Mouse (Mus musculus) heart, postnatal 36 days (tissue): ENCODE results near the gene Cd79b. TPM values are rescaled to one million over a fixed set of nuclear protein-coding genes. Genes with fewer than 3 reads are reported as not detected.
A peak's percentile ranks its signal among the peaks of the same experiment; 100 is the strongest.

ENCODE experiments used
- DNase-seq, 2 experiments: peaks; one replicate each; pipeline ENCODE4 v3.0.0; 2021 to 2022
- intact Hi-C: fragments of 180-260 bp; cut with DNase I; formaldehyde crosslinking; loops from one replicate; pipeline ENCODE4 v1.15.1; 2025
- total RNA-seq, 2 experiments: library from RNA; stranded (reverse); gene quantifications; 2 replicates each; pipeline ENCODE4 v1.2.3; 2021

Cd79b gene
- total RNA-seq, 2 experiments from 2014 or later, result 1.9 to 3.0 TPM

DNA sequence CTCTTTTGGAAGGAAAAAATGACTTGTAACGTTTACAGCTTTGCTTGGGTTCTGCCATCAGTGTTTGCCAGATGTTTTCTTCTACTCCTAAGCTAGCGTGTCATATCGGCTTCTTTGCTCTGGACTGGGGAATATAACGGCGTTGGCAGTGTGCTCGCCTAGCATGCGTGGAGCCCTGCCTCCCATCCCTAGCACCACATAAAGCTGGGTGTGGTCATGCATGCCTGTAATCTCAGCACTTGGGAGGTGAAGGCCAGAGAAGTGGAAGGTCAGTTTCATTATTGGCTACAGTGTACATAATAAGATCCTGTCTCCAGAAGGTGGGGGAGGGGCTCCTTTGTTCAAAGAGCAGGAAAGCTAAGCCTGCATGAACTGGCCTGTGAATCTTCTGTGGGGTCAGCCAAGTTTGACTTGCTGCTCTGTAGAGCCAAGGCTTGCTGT lies 39.6 kb downstream of the Cd79b start:
- DNase-seq, result no peak
- intact Hi-C loops, result loop anchor here (10.0 kb wide), 1 partner anchor 340 kb away; the partner anchor contains the start of gene Tex2

DNA sequence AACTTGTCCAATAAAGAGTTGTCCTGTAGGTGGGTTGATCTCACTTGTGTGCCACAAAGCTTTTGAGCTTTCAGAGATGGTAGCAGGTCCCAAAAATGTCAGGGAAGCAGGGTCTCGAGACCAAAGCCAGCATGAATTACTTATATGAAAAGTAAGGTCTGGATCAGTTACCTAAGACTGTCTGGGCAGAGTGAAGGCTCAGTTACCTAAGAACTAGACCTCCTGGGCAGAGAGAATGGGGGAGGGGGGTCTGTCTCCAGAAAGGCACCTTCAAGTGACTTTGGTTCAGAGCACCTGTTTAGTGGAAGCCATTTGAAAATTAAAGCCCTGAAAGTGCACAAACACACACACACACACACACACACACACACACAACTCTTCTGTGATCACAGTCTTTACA lies 40.2 kb downstream of the Cd79b start:
- no peak for DNase-seq
- intact Hi-C loops, result loop anchor here (10.0 kb wide), 1 partner anchor 340 kb away; the partner anchor contains the start of gene Tex2

DNA sequence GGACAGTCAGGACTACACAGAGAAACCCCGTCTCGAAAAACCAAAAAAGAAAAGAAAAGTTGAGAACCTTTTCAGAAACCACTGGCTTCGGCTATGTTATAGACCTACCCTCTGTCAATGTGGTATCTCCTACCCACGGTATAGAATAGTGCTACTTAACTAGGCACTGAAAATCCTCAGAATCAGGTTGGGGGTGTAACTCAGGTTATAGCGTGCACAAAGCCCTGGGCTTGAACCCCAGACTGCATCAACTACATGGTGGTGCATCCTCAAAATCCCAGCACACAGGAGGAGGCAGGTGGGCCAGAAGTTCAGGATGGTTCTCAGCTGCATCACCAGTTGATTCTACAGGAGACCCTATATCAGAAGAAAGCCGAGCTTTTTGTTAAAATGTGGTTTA lies 40.8 kb downstream of the Cd79b start:
- intact Hi-C loops, result loop anchor here (2.0 to 10.0 kb wide), 2 partner anchors 57 to 341 kb away; partner anchors contain the start of genes Ccdc47, Ddx42 and Tex2
- DNase-seq, result no peak

DNA sequence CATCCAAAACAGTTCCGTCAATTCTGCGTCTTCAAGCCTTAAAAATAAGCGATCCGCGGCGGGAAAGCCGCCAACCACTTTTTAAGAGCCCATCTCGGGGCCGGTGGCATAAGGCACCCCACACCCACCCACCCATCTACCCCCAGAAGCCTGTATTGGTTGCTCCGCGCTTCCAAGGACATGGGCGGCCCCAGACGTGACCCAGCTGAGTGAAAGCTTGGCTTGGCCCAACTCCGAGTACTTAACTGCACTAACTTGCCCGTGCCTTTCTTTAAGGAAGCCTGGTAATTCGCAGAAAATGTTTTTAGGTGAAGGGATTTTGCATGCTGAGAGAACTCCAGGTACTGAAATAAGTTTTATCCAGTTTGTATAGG lies 41.3 kb downstream of the Cd79b start:
- intact Hi-C loops, result loop anchor here (2.0 to 10.0 kb wide), 2 partner anchors 56 to 342 kb away; partner anchors contain the start of genes Ccdc47, Ddx42 and Tex2
- DNase-seq, result no peak

DNA sequence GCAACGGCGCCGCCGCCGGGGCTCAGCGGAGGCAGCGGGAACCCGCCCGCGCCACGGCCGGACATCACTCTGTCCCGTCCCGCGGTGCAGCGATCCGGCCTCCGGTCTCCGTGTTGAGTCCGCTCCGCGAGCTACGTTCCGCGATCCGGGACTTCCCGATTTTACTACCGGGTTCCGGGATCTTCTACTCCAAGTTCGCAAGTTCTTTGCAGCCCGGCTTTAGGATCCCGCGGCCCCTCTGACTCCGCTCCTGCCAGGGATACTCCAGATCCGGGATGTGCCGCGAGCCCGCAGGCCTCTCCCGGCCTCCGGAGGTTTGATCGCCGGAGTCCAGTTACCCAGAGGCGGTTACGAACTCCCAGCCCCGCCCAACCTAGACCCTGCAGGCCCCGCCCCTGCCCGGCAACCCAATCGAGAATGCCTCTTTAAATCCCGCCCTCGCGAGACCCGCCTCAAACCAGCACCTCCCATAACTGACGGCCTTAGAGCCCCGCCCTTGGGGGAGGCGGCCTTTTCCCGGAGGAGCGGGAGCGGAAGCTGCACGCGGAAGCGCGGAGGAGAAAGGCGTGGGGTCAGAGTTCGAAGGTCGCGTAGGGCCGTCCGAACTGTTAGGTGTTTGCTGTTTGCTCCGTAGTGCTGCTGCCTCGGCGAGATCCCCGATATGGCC lies 41.8 kb downstream of the Cd79b start, which contains the start of gene Smarcd2:
Gene Smarcd2 (minus strand): TSS at position 329 of the 667 bp plus-strand sequence.
- peak; percentile 99 for DNase-seq

DNA sequence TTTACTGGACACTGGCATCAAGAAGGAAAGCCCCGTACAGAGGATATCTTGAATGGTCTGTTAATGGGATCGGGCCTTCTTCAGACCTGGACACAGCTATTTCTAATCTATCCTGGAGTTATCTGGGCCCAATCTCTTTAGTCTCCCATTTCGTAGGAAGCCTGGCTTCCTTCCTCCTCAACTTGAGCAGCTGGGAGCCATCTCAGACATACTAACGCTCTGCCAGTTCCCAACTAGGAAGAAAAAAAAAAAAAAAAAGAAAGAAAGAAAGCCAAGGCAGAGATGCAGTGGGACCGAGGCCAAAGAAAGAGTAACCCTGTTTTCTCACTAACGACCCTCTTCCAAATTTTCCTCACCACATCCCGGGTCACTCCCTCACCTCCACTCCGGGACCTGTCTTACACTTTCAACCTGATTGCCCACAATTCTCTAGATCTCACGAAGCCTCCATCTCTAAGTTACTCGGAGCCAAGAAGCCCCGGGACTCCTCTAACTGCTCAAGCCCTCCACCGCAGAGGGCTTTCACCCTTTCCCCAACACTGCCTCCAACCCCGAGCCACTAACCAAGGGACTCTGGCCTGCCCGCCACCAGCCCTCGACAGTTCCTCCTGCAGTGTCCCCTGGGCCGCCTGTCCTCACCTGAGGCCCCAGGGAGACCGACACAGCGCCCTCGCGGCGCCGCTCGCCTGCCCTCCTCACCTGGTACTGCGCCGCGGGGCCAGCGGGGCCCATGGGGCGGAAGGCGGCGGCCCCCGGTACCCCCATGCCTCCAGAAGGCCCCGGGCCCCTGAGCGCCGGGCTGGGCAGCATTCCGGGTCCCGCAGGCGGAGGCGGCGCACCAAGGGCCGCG lies 42.5 kb downstream of the Cd79b start:
- DNase-seq, result peak; percentile 44 to 56
- intact Hi-C loops, result loop anchor here (1.0 to 10.0 kb wide), 3 partner anchors 16 to 343 kb away; partner anchors contain the start of genes Ccdc47, Ddx42, Ftsj3 and Psmc5

More for the DNA sequence above, 41.8 kb downstream of the Cd79b start, which contains the start of gene Smarcd2:
- intact Hi-C loops, result loop anchor here (1.0 to 10.0 kb wide), 3 partner anchors 16 to 342 kb away; partner anchors contain the start of genes Ccdc47, Ddx42, Ftsj3 and Psmc5

DNA sequence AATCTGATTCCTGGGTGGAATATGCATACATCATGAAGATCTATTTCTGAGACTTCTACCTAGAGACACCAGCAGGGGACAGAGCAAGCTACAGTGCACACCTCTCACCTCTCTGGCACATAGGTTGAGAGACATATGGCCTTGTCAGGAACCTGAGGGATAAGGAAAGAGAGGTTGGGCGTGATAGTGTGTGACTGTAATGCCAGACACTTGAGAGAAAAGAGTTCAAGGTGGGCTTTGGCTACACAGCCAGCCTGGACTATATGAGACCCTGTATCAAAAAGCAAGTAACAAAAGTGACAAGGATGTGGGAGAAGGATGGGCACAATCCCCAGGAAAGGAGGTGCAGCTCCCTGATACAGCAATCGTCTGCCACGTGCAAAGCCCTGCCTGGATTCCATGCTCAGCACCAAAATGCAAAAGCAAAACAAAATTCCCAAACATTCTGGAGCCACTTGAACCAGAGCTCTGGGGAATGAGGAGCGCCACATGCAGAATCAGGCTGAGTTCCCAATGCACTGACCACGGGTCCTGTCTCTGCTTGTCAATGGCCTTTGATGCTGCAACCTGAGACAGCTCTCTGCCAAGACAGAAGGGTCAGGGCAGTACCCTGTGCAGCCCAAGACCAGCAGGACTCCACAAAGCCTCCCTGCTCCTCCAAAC lies 43.3 kb downstream of the Cd79b start:
- DNase-seq, result no peak
- intact Hi-C loops, result loop anchor here (10.0 kb wide), 1 partner anchor 344 kb away; the partner anchor contains the start of gene Tex2

DNA sequence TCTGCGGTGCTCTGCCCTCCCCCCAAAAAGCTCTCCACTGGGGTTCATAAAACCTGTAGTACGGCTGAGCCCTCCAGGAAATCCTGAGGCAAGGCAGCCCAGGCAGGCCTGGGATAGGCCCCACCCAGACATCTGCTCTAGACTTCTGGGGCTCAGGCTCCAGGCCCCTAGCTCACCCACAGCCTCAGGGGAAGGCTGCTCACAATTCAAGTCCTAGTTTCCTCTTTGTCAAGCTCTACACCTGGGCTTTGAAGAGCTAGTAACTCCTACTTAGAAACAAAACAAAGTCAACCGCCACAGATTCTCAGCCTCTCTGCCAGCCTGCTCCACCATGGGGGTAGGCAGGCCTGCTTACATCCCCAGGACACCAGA lies 45.5 kb downstream of the Cd79b start:
- intact Hi-C loops, result no loop called here
- DNase-seq, result peak in 1 of 2 experiments; percentile 50

DNA sequence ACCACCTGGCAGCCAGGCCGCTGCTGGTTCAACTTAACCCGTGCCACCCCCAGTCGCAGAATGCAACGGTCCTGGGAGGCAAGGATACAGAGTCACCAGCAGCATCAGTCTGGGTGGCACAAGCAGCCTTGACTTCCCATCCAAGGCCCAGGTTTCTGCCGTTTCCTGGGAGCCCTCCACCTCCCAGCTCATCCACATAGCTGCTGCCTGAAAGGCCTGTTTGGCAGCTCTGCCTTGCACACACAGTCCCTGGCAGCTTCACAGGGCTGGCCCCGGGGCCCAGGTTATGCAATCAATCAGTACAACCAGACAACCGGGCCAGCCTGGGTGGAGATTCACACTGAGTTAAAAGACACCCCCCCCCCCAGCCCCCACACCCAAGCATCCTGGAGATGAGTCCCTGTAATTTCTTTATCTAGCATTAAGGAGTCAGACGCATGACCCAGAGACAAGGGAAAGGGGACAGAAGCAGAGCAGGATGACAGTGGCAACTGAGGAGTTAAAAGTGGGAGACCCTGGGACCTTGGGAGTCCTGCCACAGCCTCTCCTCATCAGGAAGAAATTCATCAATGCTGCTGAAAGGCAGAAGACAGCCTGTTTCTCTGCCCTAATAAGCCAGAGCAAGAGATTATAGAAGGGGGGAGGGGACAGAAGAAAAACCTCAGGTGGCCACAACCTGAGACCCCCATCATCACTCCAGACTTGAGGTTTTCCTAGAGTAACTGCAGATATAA lies 46.1 kb downstream of the Cd79b start:
- intact Hi-C loops, result no loop called here
- DNase-seq, result peak; percentile 83 to 86

DNA sequence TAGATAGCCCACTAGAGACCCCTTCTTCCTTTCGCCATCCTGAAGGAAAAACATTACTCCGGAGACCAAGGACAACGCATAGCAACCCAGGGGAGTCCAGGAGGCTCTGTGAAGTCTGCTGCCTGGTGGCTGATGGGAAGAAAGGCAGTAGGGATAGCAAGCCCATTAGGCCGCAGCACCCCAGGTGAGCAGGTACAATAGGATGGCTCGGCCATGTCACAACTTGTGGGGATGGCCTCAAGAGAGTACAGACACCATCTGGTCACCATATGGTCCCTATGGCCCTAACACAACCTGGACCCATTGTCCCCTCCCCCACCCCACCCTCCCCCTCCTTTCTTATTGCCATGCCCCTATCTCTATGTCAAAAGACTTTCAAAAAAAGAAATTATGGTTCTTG lies 46.7 kb downstream of the Cd79b start:
- DNase-seq, result no peak
- intact Hi-C loops, result no loop called here

DNA sequence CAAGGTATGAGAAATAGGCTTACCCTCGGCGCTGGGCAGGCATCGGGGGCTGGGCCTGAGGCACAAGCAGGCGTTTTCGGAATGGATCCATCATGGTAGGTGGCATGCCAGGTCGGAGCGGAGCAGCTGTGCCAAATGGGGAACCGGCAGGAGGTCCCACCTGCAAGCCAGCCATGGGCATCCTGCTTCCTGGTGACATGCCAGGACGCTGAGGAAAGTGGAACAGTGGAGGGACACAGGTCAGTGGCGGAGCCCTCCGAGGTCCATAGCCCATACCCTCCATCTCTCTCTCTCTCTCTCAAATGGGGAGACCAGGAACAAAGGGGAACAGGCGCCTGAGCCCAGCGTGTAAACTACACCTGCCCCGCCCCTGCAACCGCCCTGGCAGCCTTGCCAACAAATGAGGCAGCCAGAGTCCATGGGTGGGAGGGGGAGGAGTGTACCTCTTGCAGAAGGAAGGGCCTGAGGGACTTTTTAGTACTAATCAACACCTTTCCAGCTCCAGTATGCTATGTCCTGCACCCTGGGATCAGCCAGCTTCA lies 47.2 kb downstream of the Cd79b start:
- intact Hi-C loops, result no loop called here
- DNase-seq, result peak; percentile 32 to 42

DNA sequence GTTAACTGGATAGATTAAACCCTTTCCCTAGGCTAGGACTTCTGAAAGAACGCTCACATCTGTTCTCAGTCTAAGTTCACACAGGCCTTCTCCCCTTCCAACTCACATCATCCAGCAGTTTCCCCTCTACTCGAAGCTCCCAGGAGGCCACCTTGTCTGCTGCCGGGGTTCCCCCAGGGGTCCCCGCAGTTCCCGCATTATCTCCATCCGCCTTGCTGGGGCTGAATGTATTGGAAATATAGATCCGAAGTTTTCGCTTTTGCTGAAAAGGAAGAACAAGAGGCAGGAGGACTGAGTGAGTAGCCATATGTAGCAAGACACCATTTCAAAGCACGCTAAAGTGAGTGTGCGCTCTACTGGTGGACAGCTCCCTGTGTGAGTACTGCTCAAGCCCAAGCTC lies 48.1 kb downstream of the Cd79b start:
- intact Hi-C loops, result no loop called here
- DNase-seq, result no peak

DNA sequence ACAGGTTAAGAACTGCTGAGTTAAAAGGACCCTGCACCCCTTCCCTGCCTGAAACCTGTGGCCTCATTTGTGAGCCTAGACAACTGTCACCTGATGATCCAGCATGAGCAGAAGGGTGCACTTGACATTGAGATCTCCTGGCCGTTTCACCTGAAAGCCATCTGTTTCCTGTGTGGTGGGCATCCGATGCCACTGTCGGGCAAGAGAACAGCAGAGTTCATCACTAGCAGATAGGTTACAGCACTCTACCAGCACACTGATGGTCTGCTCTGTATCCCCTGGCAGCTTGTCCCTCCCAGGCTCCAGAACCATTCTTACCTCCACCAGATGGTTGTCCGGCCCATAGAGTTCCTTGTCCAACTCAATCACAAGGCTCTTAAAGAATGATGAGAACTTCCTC lies 49.0 kb downstream of the Cd79b start:
- intact Hi-C loops, result no loop called here
- DNase-seq, result no peak

DNA sequence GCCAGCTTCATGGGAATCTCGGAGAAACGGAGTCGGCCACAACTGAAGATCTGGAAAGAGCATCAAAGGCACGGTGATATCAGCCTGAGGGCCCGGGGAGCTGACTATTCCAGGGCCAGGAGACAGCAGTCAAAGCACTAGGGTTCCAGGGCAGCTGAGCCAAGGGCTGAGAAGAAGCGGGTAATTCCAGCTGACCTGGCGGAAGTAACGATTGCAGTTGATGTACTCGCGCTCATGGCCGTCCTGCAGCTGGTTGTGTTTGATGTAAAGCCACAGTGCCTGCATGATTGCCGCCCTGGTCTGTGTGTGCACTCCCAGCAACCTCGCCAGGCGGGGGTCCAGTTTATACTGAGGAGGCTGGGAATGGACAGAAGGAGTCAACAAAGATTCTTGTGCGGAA lies 49.6 kb downstream of the Cd79b start:
- intact Hi-C loops, result no loop called here
- DNase-seq, result no peak

DNA sequence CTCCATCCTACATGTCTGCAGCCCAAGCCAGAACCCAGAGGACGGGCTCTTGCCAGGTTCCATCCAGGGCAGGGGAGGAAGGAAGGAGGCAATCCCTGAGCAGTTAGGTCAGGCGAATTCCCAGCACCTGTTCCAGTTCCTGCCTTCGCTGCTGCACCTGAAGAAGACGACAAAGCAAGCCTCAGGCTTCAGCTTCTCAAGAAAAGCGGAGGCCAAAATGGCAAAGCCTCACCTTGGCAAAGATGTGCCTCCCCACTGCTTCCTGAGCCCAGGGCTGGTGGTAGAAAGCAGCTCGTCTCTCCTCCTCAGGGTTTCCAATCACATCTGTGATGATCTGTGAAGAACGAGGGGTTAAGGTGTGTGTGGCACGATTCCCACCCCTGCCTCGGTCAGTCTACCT lies 50.6 kb downstream of the Cd79b start:
- DNase-seq, result no peak
- intact Hi-C loops, result no loop called here

Other genes starting within 250 kb of the Cd79b start
- gene Taco1, start 248.7 kb downstream of the Cd79b start, total RNA-seq, result 10 to 100 TPM; 63.3 to 67.3 TPM
- gene Map3k3, start 230.1 kb downstream of the Cd79b start, total RNA-seq, result 10 to 100 TPM; 38.7 to 44.4 TPM
- not detected for gene Gm10840, start 153.9 kb downstream of the Cd79b start, total RNA-seq
- gene Limd2, start 153.9 kb downstream of the Cd79b start, total RNA-seq, result 1 to 10 TPM; 4.2 to 4.8 TPM
- 1 to 10 TPM; 7.2 to 8.2 TPM for gene Strada, start 112.6 kb downstream of the Cd79b start, total RNA-seq
- 10 to 100 TPM; 72.5 to 82.4 TPM for gene Ccdc47, start 98.4 kb downstream of the Cd79b start, total RNA-seq
- 10 to 100 TPM; 26.5 to 28.7 TPM for gene Ddx42, start 97.8 kb downstream of the Cd79b start, total RNA-seq
- 10 to 100 TPM; 21.1 to 23.0 TPM for gene Ftsj3, start 58.7 kb downstream of the Cd79b start, total RNA-seq
- 100 to 1,000 TPM; 102 to 105 TPM for gene Psmc5, start 58.6 kb downstream of the Cd79b start, total RNA-seq
- 10 to 100 TPM; 19.1 to 19.9 TPM for gene Smarcd2, start 41.8 kb downstream of the Cd79b start, total RNA-seq
- not detected for gene Tcam1, start 38.1 kb downstream of the Cd79b start, total RNA-seq
- not detected for gene Gh, start 12.9 kb downstream of the Cd79b start, total RNA-seq
- 10 to 100 TPM; 14.7 to 19.0 TPM for gene Scn4a, start 38.5 kb upstream of the Cd79b start, total RNA-seq
- gene Prr29, start 50.7 kb upstream of the Cd79b start, total RNA-seq, result under 1 TPM; 0.81 to 0.92 TPM
- 10 to 100 TPM; 30.3 to 34.9 TPM for gene Icam2, start 73.3 kb upstream of the Cd79b start, total RNA-seq
- 10 to 100 TPM; 10.2 to 12.9 TPM for gene Ern1, start 173.1 kb upstream of the Cd79b start, total RNA-seq